Mouse (Mus musculus) left cerebral cortex, adult 2 months (tissue): ENCODE measurements at regions not wholly inside any gene's neighbourhood (a gene's known extent, or its start where the extent isn't known, plus 50 kb on each side); places are given as distances from the start of the nearest gene placed in this dataset.

Experiments used
- DNase-seq, 2 experiments: peaks; one replicate each; pipeline ENCODE4 v3.0.0; 2021 to 2022; ENCODE audit warnings: low spot score in 2 of 2, mixed read lengths in 1 of 2; ENCODE audit errors: extremely low spot score in 1 of 2
- H3K27ac ChIP-seq: fragments of 200-600 bp; 2 replicates; pipeline ENCODE4 v1.8.1; 2022
- H3K4me3 ChIP-seq: fragments of 200-600 bp; 2 replicates; pipeline ENCODE4 v1.8.1; 2022
- CTCF ChIP-seq: fragments of 200-600 bp; IDR thresholded peaks from 2 replicates; pipeline ENCODE4 v1.8.1; 2022; ENCODE audit warnings: antibody characterized with exemption, mild to moderate bottlenecking, moderate library complexity
- intact Hi-C: fragments of 180-260 bp; cut with DNase I; formaldehyde crosslinking; loops from one replicate; pipeline ENCODE4 v1.15.1; 2025

DNA sequence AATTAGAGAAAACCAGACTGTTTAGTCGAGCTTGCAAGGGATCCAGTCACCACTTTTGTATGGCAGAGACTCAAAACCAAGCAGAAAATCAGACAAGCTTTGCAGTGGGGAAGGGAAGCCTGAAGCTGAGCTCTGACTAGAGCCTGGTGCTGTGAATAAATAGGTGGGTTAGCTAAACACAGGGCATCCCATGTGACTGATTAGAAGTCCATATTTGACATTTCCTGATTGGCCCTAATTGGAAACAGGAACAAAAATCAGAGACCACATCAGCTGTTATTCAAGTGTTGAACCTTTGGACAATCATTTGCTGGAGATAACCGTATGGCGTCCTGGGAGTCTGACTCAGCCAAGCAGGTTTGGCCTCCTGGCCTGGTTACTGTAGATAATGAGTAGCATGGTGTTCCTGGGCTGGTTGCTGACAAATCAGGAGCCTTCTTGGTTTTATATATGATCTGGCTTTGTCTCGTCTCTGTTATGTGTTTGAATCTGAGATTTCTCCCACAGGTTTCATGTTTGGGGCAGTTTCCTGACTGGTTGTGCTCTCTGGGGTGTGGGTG, 139.4 kb downstream of the Ddx11 start:
- Histone ChIP-seq H3K27ac (no peak overlapping the region), H3K4me3 (no peak overlapping the region)
- intact Hi-C loops: no loop called here
- no peak for TF ChIP-seq CTCF
- DNase-seq: no peak

DNA sequence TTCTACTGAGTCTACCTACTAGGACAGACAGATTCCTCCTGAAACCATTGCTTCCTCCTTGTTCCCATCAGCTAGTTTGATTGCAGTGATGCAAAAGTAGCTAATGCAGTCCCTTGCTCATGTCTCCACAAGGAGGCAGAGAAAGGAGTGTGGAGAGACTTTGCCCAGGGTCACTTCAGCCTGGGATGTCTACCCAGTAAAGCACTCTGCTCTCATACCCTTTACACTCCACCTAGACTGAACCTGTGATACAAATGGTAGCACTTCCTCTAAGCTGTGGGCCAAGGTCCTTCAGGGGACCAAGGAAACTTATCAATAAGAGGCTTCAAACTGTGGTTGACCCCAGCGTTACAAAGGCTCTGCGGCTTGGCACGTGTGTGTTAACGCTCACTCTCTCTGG, 140.1 kb downstream of the Ddx11 start:
- TF ChIP-seq CTCF: no peak
- intact Hi-C loops: no loop called here
- no peak overlapping the region for H3K4me3 ChIP-seq
- no peak for DNase-seq
- no peak overlapping the region for H3K27ac ChIP-seq

GRCm38 (mm10) chr17:66266803-66267202, 143.5 kb downstream of the Ddx11 start:
- Histone ChIP-seq H3K4me3 (no peak overlapping the region), H3K27ac (peak overlapping the region; percentile 83; the same call in 1 of the 2 replicates)
- intact Hi-C loops: loop anchor here (5.0 kb wide), 1 partner anchor 85 kb away; no protein-coding TSS in a partner anchor
- no peak for DNase-seq
- no peak for TF ChIP-seq CTCF

DNA sequence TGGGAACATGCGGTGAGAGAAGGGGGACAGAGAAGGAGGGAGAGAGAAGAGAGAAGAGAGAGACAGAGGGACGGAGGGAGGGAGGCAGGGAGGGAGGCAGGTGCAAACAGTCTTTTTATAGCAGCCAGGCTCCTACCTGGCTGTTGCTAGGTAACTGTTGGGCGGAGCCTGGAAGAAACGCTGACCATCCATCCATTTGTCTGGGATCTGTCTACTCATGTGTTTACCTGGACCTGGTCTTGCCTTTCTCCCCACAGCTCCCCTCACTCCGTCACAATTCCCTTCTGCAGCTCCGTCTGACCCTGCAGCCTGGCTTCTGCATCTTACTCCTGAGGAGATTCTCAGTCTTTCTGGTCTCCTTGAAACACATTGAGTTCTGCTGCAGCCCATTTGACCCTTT, 144.5 kb downstream of the Ddx11 start:
- no peak for DNase-seq
- no peak overlapping the region for H3K4me3 ChIP-seq
- intact Hi-C loops: loop anchor here (5.0 kb wide), 1 partner anchor 84 kb away; no protein-coding TSS in a partner anchor
- no peak for TF ChIP-seq CTCF
- peak overlapping the region; percentile 83 for H3K27ac ChIP-seq

GRCm38 (mm10) chr17:66269567-66269966, 146.2 kb downstream of the Ddx11 start:
- intact Hi-C loops: loop anchor here (5.0 kb wide), 1 partner anchor 83 kb away; no protein-coding TSS in a partner anchor
- DNase-seq: no peak
- peak overlapping the region; percentile 16; the same call in 1 of the 2 replicates for H3K27ac ChIP-seq
- no peak; the same call in 1 of the 2 replicates for TF ChIP-seq CTCF
- no peak overlapping the region for H3K4me3 ChIP-seq

GRCm38 (mm10) chr17:66271906-66272305, 148.6 kb downstream of the Ddx11 start:
- no peak overlapping the region for H3K4me3 ChIP-seq
- no peak for DNase-seq
- TF ChIP-seq CTCF: no peak
- intact Hi-C loops: no loop called here
- H3K27ac ChIP-seq: no peak overlapping the region

GRCm38 (mm10) chr17:66276778-66277177, 153.5 kb downstream of the Ddx11 start:
- Histone ChIP-seq H3K4me3 (no peak overlapping the region), H3K27ac (no peak overlapping the region; the same call in 1 of the 2 replicates)
- no peak for TF ChIP-seq CTCF
- intact Hi-C loops: no loop called here
- DNase-seq: peak; percentile 70 to 78

DNA sequence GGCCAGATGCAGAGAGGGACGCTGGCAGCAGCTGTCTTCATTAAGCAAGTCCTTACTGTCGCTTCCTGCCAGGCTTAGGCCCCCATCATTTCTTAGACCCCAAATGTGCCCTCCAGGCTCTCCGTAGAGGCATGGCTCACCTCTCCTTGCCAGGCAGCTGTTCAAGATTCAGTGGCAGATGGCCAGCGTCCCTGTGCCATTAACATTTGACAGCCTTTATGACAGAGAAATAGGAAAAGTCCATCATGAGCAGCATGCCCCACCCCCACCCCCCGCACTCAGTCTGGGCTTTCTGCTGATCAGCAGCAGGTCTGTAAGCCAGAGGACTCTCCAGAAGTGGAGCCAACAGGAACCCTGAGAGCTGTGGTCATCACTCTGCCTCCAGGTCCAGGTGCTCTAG, 154.7 kb downstream of the Ddx11 start:
- DNase-seq: no peak
- intact Hi-C loops: no loop called here
- no peak overlapping the region for H3K4me3 ChIP-seq

GRCm38 (mm10) chr17:66285295-66285694, 162.0 kb downstream of the Ddx11 start:
- no peak for DNase-seq
- no peak overlapping the region for H3K4me3 ChIP-seq
- TF ChIP-seq CTCF: no peak
- intact Hi-C loops: no loop called here
- H3K27ac ChIP-seq: no peak overlapping the region

More for the DNA sequence above, 154.7 kb downstream of the Ddx11 start:
- no peak overlapping the region for H3K27ac ChIP-seq
- no peak for TF ChIP-seq CTCF
